Mouse (Mus musculus): ENCODE measurements around the gene Tiprl.

DNA sequence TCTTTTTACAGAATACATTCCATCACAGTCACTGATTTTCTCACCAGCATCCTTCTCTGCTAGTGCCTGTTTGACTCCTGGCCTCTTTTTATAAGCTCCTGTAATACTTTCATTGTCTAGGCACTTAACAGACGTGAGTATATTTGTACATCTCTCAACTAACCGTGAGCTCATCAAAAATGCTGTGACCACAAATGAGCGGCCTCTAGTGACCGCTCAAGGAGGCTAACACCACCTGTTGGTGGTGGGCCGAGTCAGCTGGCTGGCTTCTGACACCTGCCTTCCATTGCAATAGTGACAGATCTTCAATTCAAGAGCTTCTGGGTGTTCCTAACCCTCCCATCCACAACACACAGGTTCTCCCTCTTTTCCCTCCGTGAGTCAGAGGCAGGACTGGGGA, 53.4 kb downstream of the Tiprl start:
- no peak for TF ChIP-seq E2F4 (IDR thresholded peaks at IDR 0.05; ENCODE audit: insufficient replicate concordance, low read depth, low read length)
- TF ChIP-seq POLR2A (IDR thresholded peaks at IDR 0.05; ENCODE audit: low read depth, low read length): no peak
- peak in 1 of 2 experiments; percentile 11; a peak in 1 of 4 replicates for TF ChIP-seq CTCF (conservative IDR thresholded peaks at IDR 0.05 in 1 of 2, IDR thresholded peaks at IDR 0.05 in 1 of 2; ENCODE audit: low read depth in 2 of 2, low read length in 2 of 2)

Data from CH12.LX (cell line).